Comparison of ENCODE assay signal across 8 mouse cellular contexts in the genomic region with DNA sequence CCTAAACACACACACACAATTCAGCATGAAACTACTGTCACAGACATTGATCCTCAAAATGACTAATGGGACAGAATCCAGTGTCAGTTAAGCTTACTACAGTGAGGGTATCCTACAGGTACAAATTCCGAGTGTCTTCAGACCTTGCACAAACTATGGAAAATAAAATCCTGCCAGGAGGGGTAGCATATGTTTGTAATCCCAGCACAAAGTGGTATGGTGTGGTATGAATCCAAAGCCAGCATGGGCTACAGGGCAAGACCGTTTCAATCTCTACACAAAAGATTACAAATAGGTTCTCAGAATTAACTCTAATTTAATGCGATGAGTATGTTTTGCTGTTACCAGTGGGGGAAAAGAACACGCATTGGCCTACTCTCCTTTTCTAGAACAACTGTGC. TPM values are rescaled to one million over a fixed set of nuclear protein-coding genes. Genes with fewer than 3 reads are reported as not detected.
DNase-seq lines count a peak whose midpoint lies in the region; ATAC-seq and TF ChIP-seq lines count a peak whose summit lies in the region.

A gene (plus strand): TSS at position 301 of the 400 bp plus-strand sequence.

- H3K9me3 ChIP-seq in intestine, embryonic 15.5 days = no peaks in the 10 kb centered on the region
- no peaks in the 10 kb centered on the region for H3K9me3 ChIP-seq in midbrain, embryonic 13.5 days

- H3K27ac ChIP-seq in intestine, embryonic 15.5 days = peak within 1 kb of the TSS; percentile 89
- peak within 1 kb of the TSS; percentile 97 for H3K27ac ChIP-seq in midbrain, embryonic 13.5 days

- peaks cover 16% of the 10 kb centered on the region for H3K36me3 ChIP-seq in intestine, embryonic 15.5 days
- peaks cover 18% of the 10 kb centered on the region for H3K36me3 ChIP-seq in midbrain, embryonic 13.5 days

- H3K4me2 ChIP-seq in intestine, embryonic 15.5 days (replicated peaks) = peak within 1 kb of the TSS; percentile 97
- H3K4me2 ChIP-seq in midbrain, embryonic 13.5 days (replicated peaks) = peak within 1 kb of the TSS; percentile 97

- no peaks in the 10 kb centered on the region for H3K27me3 ChIP-seq in Patski
- H3K27me3 ChIP-seq in intestine, embryonic 15.5 days (replicated peaks) = no peaks in the 10 kb centered on the region
- no peaks in the 10 kb centered on the region for H3K27me3 ChIP-seq in midbrain, embryonic 13.5 days

- POLR2A ChIA-PET in Patski (lab: Charles Lee) = no interaction called here

- H3K9ac ChIP-seq in intestine, embryonic 15.5 days = peak within 1 kb of the TSS; percentile 99
- H3K9ac ChIP-seq in midbrain, embryonic 13.5 days (replicated peaks) = peak within 1 kb of the TSS; percentile 100

- 22% methylated on average over 4 of the region's 4 CpGs for WGBS in intestine, embryonic 15.5 days
- 24% methylated on average over 4 of the region's 4 CpGs for WGBS in midbrain, embryonic 13.5 days

- peak within 1 kb of the TSS; percentile 89 for H3K4me3 ChIP-seq in intestine, embryonic 15.5 days (replicated peaks)
- peak within 1 kb of the TSS; percentile 98 for H3K4me3 ChIP-seq in midbrain, embryonic 13.5 days (replicated peaks)

- in situ Hi-C loops in Patski (cut with MboI; ENCODE audit: low pct_unique_long_range_greater_than_20kb) = loop anchor here (5.0 kb wide), 1 partner anchor 36 kb away; no protein-coding TSS in a partner anchor

- DNase-seq in heart, adult 18-20 months = no peak
- DNase-seq in heart, adult 9 months (ENCODE audit: low spot score in 2 of 2) = no peak
- DNase-seq in Patski (ENCODE audit: low read depth, low spot score) = no peak
- no peak for DNase-seq in gastrocnemius, adult 8-10 months (ENCODE audit: low spot score in 2 of 2)
- DNase-seq in thymus, postnatal 0 days (ENCODE audit: low spot score) = no peak

- H3K4me1 ChIP-seq in intestine, embryonic 15.5 days (replicated peaks) = peaks cover 10% of the 10 kb centered on the region
- peaks cover 21% of the 10 kb centered on the region for H3K4me1 ChIP-seq in midbrain, embryonic 13.5 days (replicated peaks)

- ATAC-seq in Patski = no peak
- ATAC-seq in intestine, embryonic 15.5 days = no peak
- peak; percentile 10 for ATAC-seq in midbrain, embryonic 13.5 days
- ATAC-seq in megakaryocyte-erythroid progenitor cell, adult 5-6 weeks (replicated peaks; ENCODE audit: low FRiP score, low TSS enrichment, poor library complexity, severe bottlenecking) = no peak

- CTCF ChIA-PET in Patski (lab: Charles Lee) = interaction anchor here (0.7 to 1.2 kb wide), 3 partner anchors 21 to 142 kb away, joined by 3 to 5 read pairs (median 3); a partner anchor contains a TSS

- no peak for TF ChIP-seq CTCF in Patski (IDR thresholded peaks at IDR 0.05)

RNA-seq across cellular contexts. Expression of the gene that starts here (rescaled TPM):
- 10 to 100 TPM; 30.8 to 32.7 TPM for total RNA-seq in heart, adult 18-20 months (2021)
- 50.4 TPM for polyA plus RNA-seq in Patski (2021)
- total RNA-seq in gastrocnemius, adult 8-10 months (2022) = 10 to 100 TPM; 53.4 to 69.3 (median 59.4) TPM
- polyA plus RNA-seq in intestine, embryonic 15.5 days (2015; fragmentation: Nextera tagmentation; extraction: Ambion mirVana) = 6.8 and 7.9 TPM in 2 replicates
- polyA plus RNA-seq in midbrain, embryonic 13.5 days (2015; fragmentation: Nextera tagmentation; extraction: Ambion mirVana) = 6.1 and 8.4 TPM in 2 replicates
- total RNA-seq in megakaryocyte-erythroid progenitor cell, adult 5-6 weeks (2014; fragmentation: Nextera tagmentation) = 11.7 and 15.6 TPM in 2 replicates
- 4.3 and 4.8 TPM in 2 replicates for total RNA-seq in megakaryocyte-erythroid progenitor cell, adult 5-6 weeks (2017)
- 2.1 and 2.8 TPM in 2 replicates for polyA plus RNA-seq in thymus, postnatal 0 days (2015; fragmentation: Nextera tagmentation; extraction: Ambion mirVana)
